Mouse (Mus musculus) urinary bladder, adult 18-20 months (tissue): Measurements from ENCODE around the gene Fkbp6.
"Not testable (repeated sequence)": the region's sequence is repeated elsewhere in the genome, so short reads cannot be mapped to it uniquely, and the experiment has no call there.

Source experiments
- DNase-seq, 2 experiments: peaks; one replicate each; pipeline ENCODE4 v3.0.0; 2022; ENCODE audit warnings: low spot score in 2 of 2, mixed read lengths in 2 of 2

Fkbp6 gene

GRCm38 (mm10) chr5:135349862-135350261, at the start of gene Fkbp6:
TSS of gene Fkbp6 (minus strand) at chr5:135350044.
- no peak for DNase-seq

- no peak for DNase-seq
Observed at GRCm38 (mm10) chr5:135399382-135399781, 49.5 kb upstream of the Fkbp6 start.

GRCm38 (mm10) chr5:135395826-135396225, 46.0 kb upstream of the Fkbp6 start:
- no peak for DNase-seq

- DNase-seq = peak; percentile 69 to 70
Observed at GRCm38 (mm10) chr5:135394004-135394823, 44.4 kb upstream of the Fkbp6 start, which contains the start of gene Pom121. TSS of gene Pom121 (minus strand) at chr5:135394546.

GRCm38 (mm10) chr5:135383771-135384170, 33.9 kb upstream of the Fkbp6 start:
- DNase-seq = no peak

GRCm38 (mm10) chr5:135382746-135383145, 32.9 kb upstream of the Fkbp6 start:
- no peak for DNase-seq

GRCm38 (mm10) chr5:135381356-135381925, 31.6 kb upstream of the Fkbp6 start:
- no peak for DNase-seq

GRCm38 (mm10) chr5:135380681-135381080, 30.8 kb upstream of the Fkbp6 start:
- DNase-seq = no peak

GRCm38 (mm10) chr5:135376341-135376740, 26.5 kb upstream of the Fkbp6 start:
- no peak for DNase-seq

GRCm38 (mm10) chr5:135375167-135375566, 25.3 kb upstream of the Fkbp6 start:
- no peak for DNase-seq

- no peak for DNase-seq
Observed at GRCm38 (mm10) chr5:135373601-135374000, 23.8 kb upstream of the Fkbp6 start.

GRCm38 (mm10) chr5:135371195-135371594, 21.4 kb upstream of the Fkbp6 start:
- DNase-seq = no peak

- DNase-seq = peak; percentile 87 to 96
Observed at GRCm38 (mm10) chr5:135369787-135370654, 20.2 kb upstream of the Fkbp6 start, which contains the start of gene Nsun5. TSS of gene Nsun5 (plus strand) at chr5:135369953.

- DNase-seq = not testable (repeated sequence)
Observed at GRCm38 (mm10) chr5:135369196-135369595, 19.4 kb upstream of the Fkbp6 start.

- DNase-seq = no peak
Observed at GRCm38 (mm10) chr5:135368312-135368711, 18.5 kb upstream of the Fkbp6 start.

- no peak for DNase-seq
Observed at GRCm38 (mm10) chr5:135367841-135368240, 18.0 kb upstream of the Fkbp6 start.

GRCm38 (mm10) chr5:135363540-135363939, 13.7 kb upstream of the Fkbp6 start:
- DNase-seq = no peak

GRCm38 (mm10) chr5:135362572-135362971, 12.7 kb upstream of the Fkbp6 start:
- DNase-seq = no peak

- DNase-seq = no peak
Observed at GRCm38 (mm10) chr5:135359772-135360171, 9.9 kb upstream of the Fkbp6 start.

- DNase-seq = peak; percentile 33 to 54
Observed at GRCm38 (mm10) chr5:135357556-135357955, 7.7 kb upstream of the Fkbp6 start.

GRCm38 (mm10) chr5:135356090-135356489, 6.2 kb upstream of the Fkbp6 start:
- DNase-seq = no peak

- no peak for DNase-seq
Observed at GRCm38 (mm10) chr5:135353564-135353963, 3.7 kb upstream of the Fkbp6 start.
